17 mouse cellular contexts compared by ENCODE assay signal in the genomic region with DNA sequence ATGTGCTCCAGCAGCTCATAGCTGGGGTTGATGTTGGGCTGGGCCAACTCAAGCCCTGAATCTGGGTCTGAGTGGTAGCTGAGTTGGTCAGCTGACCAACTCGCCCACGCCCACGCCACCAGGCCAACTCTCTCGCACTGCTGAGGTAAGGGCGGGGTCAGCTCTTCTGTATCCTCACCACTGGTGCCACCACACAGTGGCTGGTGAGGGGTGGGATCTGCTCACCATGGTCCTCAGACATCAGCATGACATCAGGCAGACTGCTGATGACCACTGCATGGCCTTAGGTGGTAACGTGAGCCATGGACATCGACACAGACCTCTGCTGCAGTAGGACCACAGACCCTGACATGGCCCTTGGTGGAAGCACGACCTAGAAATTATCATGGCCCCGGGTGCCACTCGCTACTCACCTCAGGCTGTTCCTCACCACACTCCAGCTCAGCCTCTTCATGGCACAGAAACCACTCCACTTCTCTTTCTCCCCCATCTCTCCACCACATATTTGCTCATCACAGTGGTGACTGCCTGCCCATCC. TPM values are rescaled to one million over a fixed set of nuclear protein-coding genes. Genes with fewer than 3 reads are reported as not detected.
A peak's percentile ranks its signal among the peaks of the same experiment; 100 is the strongest.
DNase-seq lines count a peak whose midpoint lies in the region; ATAC-seq and TF ChIP-seq lines count a peak whose summit lies in the region.
"Had no signal": no experiment of that assay in that cellular context is flagged by ENCODE, and none has a peak within 500 bp of the region (broad histone marks: within the 10 kb centered on the region; RNA-seq: fewer than 3 reads in every experiment).

No protein-coding gene starts in this region.

- no peak overlapping the region for H3K4me2 ChIP-seq in lung, embryonic 14.5 days
- H3K4me2 ChIP-seq in stomach, postnatal 0 days (replicated peaks; ENCODE audit: low read depth): no peak overlapping the region
- H3K4me2 ChIP-seq: embryonic facial prominence, embryonic 12.5 days; forebrain, embryonic 15.5 days; hindbrain, embryonic 13.5 days; intestine, embryonic 15.5 days had no signal

- no peaks in the 10 kb centered on the region for H3K27me3 ChIP-seq in lung, embryonic 14.5 days (ENCODE audit: insufficient read depth, low read length)
- H3K27me3 ChIP-seq in stomach, postnatal 0 days (ENCODE audit: control insufficient read depth, insufficient read depth, low read length): no peaks in the 10 kb centered on the region
- H3K27me3 ChIP-seq: embryonic facial prominence, embryonic 12.5 days; forebrain, embryonic 15.5 days; hindbrain, embryonic 13.5 days; intestine, embryonic 15.5 days had no signal

- H3K9ac ChIP-seq in lung, embryonic 14.5 days: no peak overlapping the region
- no peak overlapping the region for H3K9ac ChIP-seq in stomach, postnatal 0 days (ENCODE audit: low read length)
- H3K9ac ChIP-seq: embryonic facial prominence, embryonic 12.5 days; forebrain, embryonic 15.5 days; hindbrain, embryonic 13.5 days; intestine, embryonic 15.5 days had no signal

- ATAC-seq in lung, embryonic 14.5 days (ENCODE audit: insufficient read depth): peak; percentile 41; the same call in 1 of the 2 replicates
- ATAC-seq in stomach, postnatal 0 days (ENCODE audit: low FRiP score, low TSS enrichment): peak; percentile 18; the same call in 1 of the 2 replicates
- ATAC-seq: forebrain, embryonic 15.5 days; intestine, embryonic 15.5 days had no signal

- H3K27ac ChIP-seq in lung, embryonic 14.5 days (ENCODE audit: low read depth): no peak overlapping the region
- H3K27ac ChIP-seq in stomach, postnatal 0 days (replicated peaks): no peak overlapping the region
- H3K27ac ChIP-seq: embryonic facial prominence, embryonic 12.5 days; forebrain, embryonic 15.5 days; hindbrain, embryonic 13.5 days; intestine, embryonic 15.5 days had no signal

- TF ChIP-seq EP300 in stomach, postnatal 0 days (optimal IDR thresholded peaks at IDR 0.05): no peak

- H3K4me1 ChIP-seq in lung, embryonic 14.5 days (ENCODE audit: insufficient read depth): no peaks in the 10 kb centered on the region
- H3K4me1 ChIP-seq in stomach, postnatal 0 days (replicated peaks; ENCODE audit: control insufficient read depth, insufficient read depth): no peaks in the 10 kb centered on the region
- H3K4me1 ChIP-seq: embryonic facial prominence, embryonic 12.5 days; forebrain, embryonic 15.5 days; hindbrain, embryonic 13.5 days had no signal

- no peak for TF ChIP-seq CTCF in lung, embryonic 14.5 days (IDR thresholded peaks at IDR 0.05; ENCODE audit: low read depth)
- TF ChIP-seq CTCF in stomach, postnatal 0 days (IDR thresholded peaks at IDR 0.05; ENCODE audit: low read depth): no peak

- DNase-seq in gastrocnemius, postnatal 25 days: peak; percentile 4
- no peak for DNase-seq in gastrocnemius, postnatal 36 days
- DNase-seq in lung, embryonic 14.5 days: no peak
- DNase-seq in lung, postnatal 10 days: no peak
- peak; percentile 56 for DNase-seq in R1 (ENCODE audit: low read depth, low spot score)
- DNase-seq in stomach, postnatal 0 days (ENCODE audit: low spot score): no peak
- DNase-seq: adrenal gland, adult 8-10 months; adrenal gland, postnatal 36 days; cerebellum, adult 2 months; cerebellum, postnatal 10 days; gastrocnemius, postnatal 10 days; heart, postnatal 10 days; heart, postnatal 4 days had no signal

- peaks cover 14% of the 10 kb centered on the region; the same call in 1 of the 2 replicates for H3K36me3 ChIP-seq in lung, embryonic 14.5 days (ENCODE audit: insufficient read depth)
- peaks cover 6% of the 10 kb centered on the region for H3K36me3 ChIP-seq in stomach, postnatal 0 days (ENCODE audit: control insufficient read depth, insufficient read depth, low read length)
- H3K36me3 ChIP-seq: forebrain, embryonic 15.5 days; intestine, embryonic 15.5 days had no signal

- intact Hi-C loops in gastrocnemius, postnatal 36 days (cut with DNase I): no loop called here

- no peak overlapping the region for H3K4me3 ChIP-seq in lung, embryonic 14.5 days (ENCODE audit: low read depth, low read length)
- no peak overlapping the region for H3K4me3 ChIP-seq in stomach, postnatal 0 days (ENCODE audit: low read depth, low read length)
- H3K4me3 ChIP-seq: embryonic facial prominence, embryonic 12.5 days; forebrain, embryonic 15.5 days; hindbrain, embryonic 13.5 days; intestine, embryonic 15.5 days had no signal

- H3K9me3 ChIP-seq in lung, embryonic 14.5 days (ENCODE audit: low read depth, low read length): no peaks in the 10 kb centered on the region
- H3K9me3 ChIP-seq in stomach, postnatal 0 days (ENCODE audit: control insufficient read depth, low read length): no peaks in the 10 kb centered on the region
- H3K9me3 ChIP-seq: embryonic facial prominence, embryonic 12.5 days; forebrain, embryonic 15.5 days; hindbrain, embryonic 13.5 days; intestine, embryonic 15.5 days had no signal

- 92% methylated on average over 10 of the region's 10 CpGs for WGBS in lung, embryonic 14.5 days
- WGBS in stomach, postnatal 0 days: 95% methylated on average over 10 of the region's 10 CpGs

RNA-seq across cellular contexts. Expression of a gene that starts 24.5 kb away (rescaled TPM):
- 10 to 100 TPM; 44.2 to 45.6 TPM for total RNA-seq in gastrocnemius, postnatal 25 days (2021)
- total RNA-seq in gastrocnemius, postnatal 36 days (2021): 10 to 100 TPM; 39.4 to 48.9 TPM
- 66.8 and 77.0 TPM in 2 replicates for polyA plus RNA-seq in lung, embryonic 14.5 days (2014; fragmentation: Nextera tagmentation; extraction: Ambion mirVana)
- polyA plus RNA-seq in stomach, postnatal 0 days (2015; fragmentation: Nextera tagmentation; extraction: Ambion mirVana): 69.8 and 74.3 TPM in 2 replicates

Comparison
In these comparisons a context has a peak if more than half of its experiments do, and no peak if none do; other contexts are left out.
1. DNase-seq: peak in gastrocnemius, postnatal 25 days (single experiment) and R1 (single experiment); none in gastrocnemius, postnatal 36 days (0 of 2), lung, embryonic 14.5 days (single experiment), lung, postnatal 10 days (single experiment) and stomach, postnatal 0 days (single experiment).